Mouse (Mus musculus): ENCODE data around the gene Il10. TPM values are rescaled to one million over a fixed set of nuclear protein-coding genes. Genes with fewer than 3 reads are reported as not detected.
"Not testable (repeated sequence)": the region's sequence is repeated elsewhere in the genome, so short reads cannot be mapped to it uniquely, and the experiment has no call there.

Gene Il10
- polyA plus RNA-seq, 1 experiment = not detected

GRCm38 (mm10) chr1:131015879-131016278, 3.8 kb upstream of the Il10 start:
- Histone ChIP-seq H3K27ac (ENCODE audit: control insufficient read depth, insufficient read depth, low read depth, low read length) (no peak overlapping the region), H3K4me1 (ENCODE audit: control insufficient read depth, insufficient read depth, low read length) (no peaks in the 10 kb centered on the region), H3K27me3 (ENCODE audit: control insufficient read depth, insufficient read depth, low read length) (no peaks in the 10 kb centered on the region), H3K4me3 (ENCODE audit: control insufficient read depth, low read depth, low read length) (no peak overlapping the region), H3K36me3 (ENCODE audit: control insufficient read depth, insufficient read depth, low read length) (no peaks in the 10 kb centered on the region)
- TF ChIP-seq CTCF (IDR thresholded peaks at IDR 0.05; ENCODE audit: control insufficient read depth, insufficient read depth, insufficient replicate concordance, low read depth, low read length) (no peak), POLR2A (IDR thresholded peaks at IDR 0.05; ENCODE audit: control insufficient read depth, low read depth, low read length) (no peak)

DNA sequence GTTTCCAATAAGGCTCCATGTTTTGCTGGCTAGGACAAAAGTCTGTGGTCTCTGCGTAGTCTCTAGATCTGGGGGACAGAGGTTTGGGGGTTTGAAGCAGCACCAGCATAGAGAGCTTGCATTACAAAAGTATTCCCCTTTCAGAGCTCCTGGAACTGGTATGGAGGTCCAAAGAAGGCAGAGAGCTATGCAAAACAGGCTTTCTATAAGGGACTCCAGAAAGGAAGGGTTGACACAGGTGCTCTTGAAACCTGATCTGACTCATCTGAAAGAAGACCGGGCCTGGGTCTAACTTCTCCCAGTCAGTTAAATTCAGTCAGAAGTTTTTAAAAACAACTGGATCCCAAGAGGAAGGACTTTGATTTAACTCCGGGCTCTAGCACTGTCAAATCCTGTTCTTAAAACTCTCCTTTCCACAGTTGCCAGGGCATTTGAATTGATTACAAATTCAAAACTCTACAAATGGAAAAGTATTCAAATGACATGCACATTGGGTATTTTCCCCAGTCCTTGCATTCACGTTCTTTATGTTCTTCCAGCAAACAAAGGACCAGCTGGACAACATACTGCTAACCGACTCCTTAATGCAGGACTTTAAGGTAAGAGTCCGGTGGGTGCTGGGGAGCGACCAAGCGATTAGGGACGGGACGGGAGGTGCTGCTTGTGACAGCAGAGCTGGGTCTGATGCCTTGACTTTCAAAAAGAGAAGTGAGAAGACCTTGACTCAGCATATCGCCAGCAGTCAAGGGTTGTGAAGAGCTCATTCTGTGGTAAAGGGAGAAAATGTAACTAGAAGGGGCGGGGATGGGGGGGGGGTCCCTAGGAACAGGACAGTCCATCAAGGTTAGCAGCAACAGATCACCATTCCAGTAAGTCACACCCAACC, 1.0 kb downstream of the Il10 start:
- H3K4me3 ChIP-seq (ENCODE audit: control insufficient read depth, low read depth, low read length) = no peak overlapping the region
- no peaks in the 10 kb centered on the region for H3K36me3 ChIP-seq (ENCODE audit: control insufficient read depth, insufficient read depth, low read length)
- H3K27me3 ChIP-seq (ENCODE audit: control insufficient read depth, insufficient read depth, low read length) = no peaks in the 10 kb centered on the region
- TF ChIP-seq POLR2A (IDR thresholded peaks at IDR 0.05; ENCODE audit: control insufficient read depth, low read depth, low read length) = no peak
- no peak for TF ChIP-seq CTCF (IDR thresholded peaks at IDR 0.05; ENCODE audit: control insufficient read depth, insufficient read depth, insufficient replicate concordance, low read depth, low read length)
- no peaks in the 10 kb centered on the region for H3K4me1 ChIP-seq (ENCODE audit: control insufficient read depth, insufficient read depth, low read length)
- no peak overlapping the region for H3K27ac ChIP-seq (ENCODE audit: control insufficient read depth, insufficient read depth, low read depth, low read length)

- Histone ChIP-seq H3K4me1 (ENCODE audit: control insufficient read depth, insufficient read depth, low read length) (no peaks in the 10 kb centered on the region), H3K36me3 (ENCODE audit: control insufficient read depth, insufficient read depth, low read length) (no peaks in the 10 kb centered on the region), H3K27ac (ENCODE audit: control insufficient read depth, insufficient read depth, low read depth, low read length) (no peak overlapping the region), H3K4me3 (ENCODE audit: control insufficient read depth, low read depth, low read length) (no peak overlapping the region), H3K27me3 (ENCODE audit: control insufficient read depth, insufficient read depth, low read length) (no peaks in the 10 kb centered on the region)
- no peak for TF ChIP-seq CTCF (IDR thresholded peaks at IDR 0.05; ENCODE audit: control insufficient read depth, insufficient read depth, insufficient replicate concordance, low read depth, low read length)
- TF ChIP-seq POLR2A (IDR thresholded peaks at IDR 0.05; ENCODE audit: control insufficient read depth, low read depth, low read length) = no peak
Observed at GRCm38 (mm10) chr1:131021438-131021837, 1.8 kb downstream of the Il10 start.

DNA sequence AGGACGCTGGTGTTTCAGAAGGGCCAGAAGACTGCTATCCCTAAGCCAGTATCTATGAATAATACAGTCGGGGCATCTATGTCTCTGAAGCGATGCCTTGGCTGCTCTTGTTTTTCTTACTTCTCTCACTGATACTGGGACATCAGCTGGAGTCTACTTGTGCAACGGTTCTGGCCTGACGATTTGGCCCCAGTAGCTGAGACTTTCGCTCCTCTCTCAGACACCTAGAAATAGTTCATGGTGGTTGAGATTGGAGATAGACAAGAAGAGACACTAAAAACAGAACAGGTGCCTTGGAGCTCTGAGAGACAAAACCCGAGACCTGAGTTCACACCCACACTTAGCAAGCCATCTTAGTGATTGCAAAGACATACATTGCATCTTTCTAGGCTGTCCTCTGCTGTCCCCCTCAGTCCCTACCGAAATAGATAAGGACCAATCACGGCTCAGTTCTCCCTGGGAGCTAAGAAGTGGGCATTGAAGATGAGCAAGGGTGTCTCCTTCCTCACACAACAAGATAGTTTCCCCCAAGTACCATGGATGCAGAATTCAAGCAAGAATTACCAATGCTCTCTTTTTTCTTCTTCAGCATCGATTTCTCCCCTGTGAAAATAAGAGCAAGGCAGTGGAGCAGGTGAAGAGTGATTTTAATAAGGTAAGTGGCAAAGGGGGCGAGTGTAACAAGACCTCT, 2.4 kb downstream of the Il10 start:
- no peaks in the 10 kb centered on the region for H3K27me3 ChIP-seq (ENCODE audit: control insufficient read depth, insufficient read depth, low read length)
- H3K27ac ChIP-seq (ENCODE audit: control insufficient read depth, insufficient read depth, low read depth, low read length) = no peak overlapping the region

DNA sequence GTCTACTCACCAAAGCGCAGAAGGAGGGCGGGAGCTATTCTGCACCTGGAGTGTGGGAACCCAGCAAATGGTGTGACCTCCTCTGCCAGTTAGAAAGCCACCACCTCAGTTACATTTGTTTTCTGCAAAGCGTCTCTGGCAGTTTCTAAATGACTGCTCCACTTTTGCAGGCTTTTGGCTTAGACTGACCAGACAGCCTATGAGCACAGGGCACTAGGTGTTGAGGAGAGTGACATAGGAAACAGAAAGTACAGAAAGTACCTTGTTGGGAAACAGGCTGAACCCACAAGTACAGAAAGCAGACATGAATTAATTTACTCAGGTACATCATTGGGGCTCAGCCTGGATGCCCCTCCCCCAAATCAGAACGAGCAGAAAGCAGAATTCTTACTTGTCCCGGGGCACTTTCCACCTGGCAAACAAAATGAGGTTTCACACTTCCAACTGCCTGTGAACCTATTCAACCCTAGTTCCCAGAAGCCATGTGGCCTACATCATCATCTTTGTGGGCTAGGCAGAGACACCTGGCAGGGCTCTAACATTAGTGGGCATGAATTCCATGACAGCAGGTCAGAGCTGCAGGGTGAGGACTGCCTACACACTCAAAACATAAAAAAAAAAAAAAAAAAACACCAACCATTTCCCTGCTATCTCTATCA, 3.1 kb downstream of the Il10 start:
- no peaks in the 10 kb centered on the region for H3K36me3 ChIP-seq (ENCODE audit: control insufficient read depth, insufficient read depth, low read length)
- H3K4me3 ChIP-seq (ENCODE audit: control insufficient read depth, low read depth, low read length) = no peak overlapping the region
- H3K27me3 ChIP-seq (ENCODE audit: control insufficient read depth, insufficient read depth, low read length) = no peaks in the 10 kb centered on the region
- TF ChIP-seq POLR2A (IDR thresholded peaks at IDR 0.05; ENCODE audit: control insufficient read depth, low read depth, low read length) = no peak
- no peak for TF ChIP-seq CTCF (IDR thresholded peaks at IDR 0.05; ENCODE audit: control insufficient read depth, insufficient read depth, insufficient replicate concordance, low read depth, low read length)
- H3K4me1 ChIP-seq (ENCODE audit: control insufficient read depth, insufficient read depth, low read length) = no peaks in the 10 kb centered on the region
- H3K27ac ChIP-seq (ENCODE audit: control insufficient read depth, insufficient read depth, low read depth, low read length) = no peak overlapping the region

More for the DNA sequence above, 2.4 kb downstream of the Il10 start:
- TF ChIP-seq CTCF (IDR thresholded peaks at IDR 0.05; ENCODE audit: control insufficient read depth, insufficient read depth, insufficient replicate concordance, low read depth, low read length) (no peak), POLR2A (IDR thresholded peaks at IDR 0.05; ENCODE audit: control insufficient read depth, low read depth, low read length) (no peak)
- Histone ChIP-seq H3K4me1 (ENCODE audit: control insufficient read depth, insufficient read depth, low read length) (no peaks in the 10 kb centered on the region), H3K36me3 (ENCODE audit: control insufficient read depth, insufficient read depth, low read length) (no peaks in the 10 kb centered on the region), H3K4me3 (ENCODE audit: control insufficient read depth, low read depth, low read length) (no peak overlapping the region)

DNA sequence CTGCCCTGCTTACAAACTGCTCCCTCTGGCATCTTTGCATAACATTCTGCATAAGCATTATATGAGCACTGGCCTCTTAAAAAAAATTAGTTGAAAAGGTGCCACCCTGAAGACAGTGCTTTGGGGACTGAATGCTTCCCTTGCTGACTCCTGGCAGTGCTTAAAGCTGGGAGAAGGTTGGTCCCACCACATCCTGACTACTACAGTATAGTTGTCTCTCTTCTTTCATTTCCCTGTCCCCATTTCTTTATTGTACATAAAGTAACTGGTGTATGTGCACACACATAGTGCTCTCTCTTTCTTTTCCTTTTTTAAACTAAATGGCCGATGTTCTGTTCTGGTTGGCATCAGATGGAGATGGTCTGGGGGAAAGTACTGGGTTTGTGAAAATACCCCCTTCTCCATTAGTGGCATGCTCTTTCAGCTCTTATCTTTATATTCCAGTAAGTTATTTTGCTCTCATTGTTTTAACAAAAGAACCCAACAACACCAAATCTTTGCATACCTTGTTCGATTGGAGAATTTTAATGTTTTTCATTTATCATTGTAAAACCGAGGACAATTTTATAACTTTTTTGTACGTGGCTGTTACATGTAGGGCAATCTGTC, 3.7 kb downstream of the Il10 start:
- not testable (repeated sequence) for H3K4me1 ChIP-seq (ENCODE audit: control insufficient read depth, insufficient read depth, low read length); H3K4me3 ChIP-seq (ENCODE audit: control insufficient read depth, low read depth, low read length); H3K27ac ChIP-seq (ENCODE audit: control insufficient read depth, insufficient read depth, low read depth, low read length); H3K36me3 ChIP-seq (ENCODE audit: control insufficient read depth, insufficient read depth, low read length); H3K27me3 ChIP-seq (ENCODE audit: control insufficient read depth, insufficient read depth, low read length)
